9 mouse cellular contexts compared by ENCODE assay signal in the genomic region with DNA sequence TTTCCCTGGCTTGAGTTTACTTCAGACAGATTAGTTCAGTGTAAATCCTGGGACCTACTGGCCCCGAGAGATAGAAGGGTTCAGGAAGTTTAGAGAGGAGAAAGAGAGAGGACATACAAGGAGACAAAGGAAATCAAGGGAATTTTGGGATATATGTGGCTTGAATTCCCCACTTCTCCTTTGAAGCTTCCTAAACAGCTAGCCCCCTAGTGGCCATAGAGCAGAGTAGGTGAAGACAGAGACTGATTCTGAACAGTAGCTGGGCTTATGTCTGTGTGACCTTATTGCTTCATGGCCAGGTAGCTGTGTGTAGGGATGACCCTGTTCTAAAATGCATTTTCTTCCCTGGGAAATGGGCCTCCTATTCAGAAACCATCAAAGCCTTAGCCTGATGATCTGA.
DNase-seq lines count a peak whose midpoint lies in the region.
"Had no signal": no experiment of that assay in that cellular context is flagged by ENCODE, and none has a peak within 500 bp of the region (broad histone marks: within the 10 kb centered on the region; RNA-seq: fewer than 3 reads in every experiment).

No protein-coding gene starts in this region.

- intact Hi-C loops in left cerebral cortex, postnatal 14 days (cut with DNase I) = loop anchor here (10.0 kb wide), 1 partner anchor 102 kb away; no protein-coding TSS in a partner anchor

- peak; percentile 83 for DNase-seq in embryo, embryonic 10 days (ENCODE audit: low spot score)
- no peak for DNase-seq in embryo, embryonic 9.5 days (ENCODE audit: extremely low spot score)
- peak; percentile 9 for DNase-seq in kidney, postnatal 14 days
- DNase-seq in kidney, adult 8-10 months = no peak
- DNase-seq in A20 (ENCODE audit: low read depth, low spot score) = peak; percentile 2
- DNase-seq in embryo, embryonic 11 days = peak; percentile 78
- DNase-seq in left cerebral cortex, postnatal 14 days (ENCODE audit: low spot score in 2 of 2) = no peak
- no peak for DNase-seq in thymus, postnatal 36 days
- DNase-seq: heart, postnatal 10 days had no signal

Comparison
In these comparisons a context has a peak if more than half of its experiments do, and no peak if none do; other contexts are left out.
1. DNase-seq: peak in embryo, embryonic 10 days (single experiment), kidney, postnatal 14 days (single experiment), A20 (single experiment) and embryo, embryonic 11 days (single experiment); none in embryo, embryonic 9.5 days (single experiment), kidney, adult 8-10 months (0 of 2), left cerebral cortex, postnatal 14 days (0 of 2) and thymus, postnatal 36 days (0 of 2).